Mouse (Mus musculus): ENCODE data around the gene Pi16. TPM values are rescaled to one million over a fixed set of nuclear protein-coding genes. Genes with fewer than 3 reads are reported as not detected.
A peak's percentile ranks its signal among the peaks of the same experiment; 100 is the strongest.

Gene Pi16
- polyA plus RNA-seq, 1 experiment: 24.5 TPM

GRCm38 (mm10) chr17:29273889-29274288, 43.6 kb upstream of the Pi16 start:
- Histone ChIP-seq H3K36me3 (ENCODE audit: control insufficient read depth, insufficient read depth, low read length) (no peaks in the 10 kb centered on the region), H3K27me3 (ENCODE audit: control insufficient read depth, insufficient read depth, low read length) (no peaks in the 10 kb centered on the region), H3K4me3 (ENCODE audit: control insufficient read depth, insufficient read depth, low read length) (no peak overlapping the region), H3K4me1 (replicated peaks; ENCODE audit: control insufficient read depth, insufficient read depth, low read length) (peaks cover 5% of the 10 kb centered on the region), H3K27ac (ENCODE audit: control insufficient read depth, insufficient read depth, low read length) (no peak overlapping the region)
- TF ChIP-seq POLR2A (IDR thresholded peaks at IDR 0.05; ENCODE audit: control insufficient read depth, extremely low read depth, insufficient read depth, low read length, poor library complexity): no peak
- TF ChIP-seq CTCF (IDR thresholded peaks at IDR 0.05; ENCODE audit: borderline replicate concordance, control insufficient read depth, extremely low read depth, insufficient read depth, low read length, poor library complexity): no peak
- WGBS: 93% methylated on average over 11 of the region's 11 CpGs
- DNase-seq: no peak

GRCm38 (mm10) chr17:29280422-29280821, 37.1 kb upstream of the Pi16 start:
- Histone ChIP-seq H3K36me3 (ENCODE audit: control insufficient read depth, insufficient read depth, low read length) (peaks cover 9% of the 10 kb centered on the region), H3K27me3 (ENCODE audit: control insufficient read depth, insufficient read depth, low read length) (no peaks in the 10 kb centered on the region; the same call in 1 of the 2 replicates), H3K4me1 (replicated peaks; ENCODE audit: control insufficient read depth, insufficient read depth, low read length) (peaks cover 7% of the 10 kb centered on the region), H3K4me3 (ENCODE audit: control insufficient read depth, insufficient read depth, low read length) (no peak overlapping the region), H3K27ac (ENCODE audit: control insufficient read depth, insufficient read depth, low read length) (no peak overlapping the region)
- 19% methylated on average over 5 of the region's 5 CpGs for WGBS
- no peak for TF ChIP-seq CTCF (IDR thresholded peaks at IDR 0.05; ENCODE audit: borderline replicate concordance, control insufficient read depth, extremely low read depth, insufficient read depth, low read length, poor library complexity)
- no peak for TF ChIP-seq POLR2A (IDR thresholded peaks at IDR 0.05; ENCODE audit: control insufficient read depth, extremely low read depth, insufficient read depth, low read length, poor library complexity)
- DNase-seq: peak; percentile 86

DNA sequence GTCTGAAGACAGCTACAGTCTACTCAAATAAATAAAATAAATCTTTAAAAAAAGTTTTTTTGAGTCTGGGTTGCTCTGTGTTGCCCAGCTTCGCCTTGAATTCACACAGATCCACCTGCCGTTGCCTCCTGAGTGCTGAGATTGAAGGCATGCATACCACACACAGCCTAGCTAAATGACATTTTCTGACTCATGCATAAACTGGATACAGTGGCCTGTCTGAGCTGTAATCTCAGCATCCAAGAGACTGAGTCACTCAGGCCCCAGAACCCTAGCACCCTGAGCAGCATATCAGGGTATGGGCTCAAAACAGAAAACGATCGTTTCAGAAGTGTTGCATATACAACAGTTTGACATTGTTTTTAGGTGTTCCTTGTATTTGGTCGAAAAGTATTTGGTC, 35.9 kb upstream of the Pi16 start:
- TF ChIP-seq POLR2A (IDR thresholded peaks at IDR 0.05; ENCODE audit: control insufficient read depth, extremely low read depth, insufficient read depth, low read length, poor library complexity): no peak
- TF ChIP-seq CTCF (IDR thresholded peaks at IDR 0.05; ENCODE audit: borderline replicate concordance, control insufficient read depth, extremely low read depth, insufficient read depth, low read length, poor library complexity): no peak
- 97% methylated on average over 5 of the region's 5 CpGs for WGBS
- no peak for DNase-seq
- no peaks in the 10 kb centered on the region; the same call in 1 of the 2 replicates for H3K27me3 ChIP-seq (ENCODE audit: control insufficient read depth, insufficient read depth, low read length)
- no peak overlapping the region for H3K4me3 ChIP-seq (ENCODE audit: control insufficient read depth, insufficient read depth, low read length)
- H3K27ac ChIP-seq (ENCODE audit: control insufficient read depth, insufficient read depth, low read length): no peak overlapping the region
- H3K36me3 ChIP-seq (ENCODE audit: control insufficient read depth, insufficient read depth, low read length): peaks cover 9% of the 10 kb centered on the region
- peaks cover 7% of the 10 kb centered on the region for H3K4me1 ChIP-seq (replicated peaks; ENCODE audit: control insufficient read depth, insufficient read depth, low read length)

DNA sequence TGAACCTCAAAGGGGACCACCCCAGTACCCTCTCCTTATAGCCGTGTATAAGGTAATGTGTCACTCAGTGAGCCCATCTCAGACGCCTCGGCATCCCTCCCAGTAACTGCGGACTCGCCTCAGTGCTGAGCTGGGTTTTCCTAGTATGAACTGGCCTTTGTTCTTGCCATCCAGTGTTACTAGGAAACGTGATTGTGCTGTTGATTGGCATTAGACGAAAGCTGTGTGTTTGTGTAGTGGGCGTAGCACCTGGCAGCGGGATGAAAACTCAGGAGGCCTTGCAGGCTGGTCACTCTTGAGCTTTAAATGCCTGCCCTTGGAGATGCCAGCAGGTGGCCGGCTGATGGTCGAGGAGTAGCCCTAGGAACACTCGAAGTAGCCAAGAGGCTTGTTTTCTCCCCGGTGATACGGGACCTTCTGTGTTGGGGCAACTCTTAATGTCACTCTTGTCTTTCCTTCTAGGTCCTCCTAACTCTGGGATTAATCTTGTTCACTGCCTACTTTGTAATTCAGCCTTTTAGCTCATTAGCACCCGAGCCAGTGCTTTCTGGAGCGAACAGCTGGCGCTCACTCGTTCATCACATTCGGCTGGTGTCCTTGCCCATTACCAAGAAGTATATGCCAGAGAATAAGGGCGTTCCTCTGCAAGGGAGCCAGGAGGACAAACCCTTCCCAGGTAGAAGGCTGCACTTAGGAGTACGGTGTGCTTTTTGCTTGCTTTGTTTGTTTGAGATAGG, 35.1 kb upstream of the Pi16 start:
- no peak overlapping the region for H3K27ac ChIP-seq (ENCODE audit: control insufficient read depth, insufficient read depth, low read length)
- TF ChIP-seq POLR2A (IDR thresholded peaks at IDR 0.05; ENCODE audit: control insufficient read depth, extremely low read depth, insufficient read depth, low read length, poor library complexity): no peak
- TF ChIP-seq CTCF (IDR thresholded peaks at IDR 0.05; ENCODE audit: borderline replicate concordance, control insufficient read depth, extremely low read depth, insufficient read depth, low read length, poor library complexity): no peak
- no peaks in the 10 kb centered on the region; the same call in 1 of the 2 replicates for H3K27me3 ChIP-seq (ENCODE audit: control insufficient read depth, insufficient read depth, low read length)
- H3K4me3 ChIP-seq (ENCODE audit: control insufficient read depth, insufficient read depth, low read length): no peak overlapping the region
- H3K4me1 ChIP-seq (replicated peaks; ENCODE audit: control insufficient read depth, insufficient read depth, low read length): peaks cover 7% of the 10 kb centered on the region
- H3K36me3 ChIP-seq (ENCODE audit: control insufficient read depth, insufficient read depth, low read length): peaks cover 9% of the 10 kb centered on the region
- 97% methylated on average over 21 of the region's 21 CpGs for WGBS
- DNase-seq: no peak

GRCm38 (mm10) chr17:29291793-29292192, 25.7 kb upstream of the Pi16 start:
- no peak overlapping the region for H3K4me3 ChIP-seq (ENCODE audit: control insufficient read depth, insufficient read depth, low read length)
- no peak overlapping the region for H3K27ac ChIP-seq (ENCODE audit: control insufficient read depth, insufficient read depth, low read length)
- TF ChIP-seq POLR2A (IDR thresholded peaks at IDR 0.05; ENCODE audit: control insufficient read depth, extremely low read depth, insufficient read depth, low read length, poor library complexity) (no peak), CTCF (IDR thresholded peaks at IDR 0.05; ENCODE audit: borderline replicate concordance, control insufficient read depth, extremely low read depth, insufficient read depth, low read length, poor library complexity) (no peak)
- no peaks in the 10 kb centered on the region for H3K36me3 ChIP-seq (ENCODE audit: control insufficient read depth, insufficient read depth, low read length)
- WGBS: 89% methylated on average over 7 of the region's 7 CpGs
- no peaks in the 10 kb centered on the region for H3K4me1 ChIP-seq (replicated peaks; ENCODE audit: control insufficient read depth, insufficient read depth, low read length)
- H3K27me3 ChIP-seq (ENCODE audit: control insufficient read depth, insufficient read depth, low read length): no peaks in the 10 kb centered on the region
- DNase-seq: no peak

DNA sequence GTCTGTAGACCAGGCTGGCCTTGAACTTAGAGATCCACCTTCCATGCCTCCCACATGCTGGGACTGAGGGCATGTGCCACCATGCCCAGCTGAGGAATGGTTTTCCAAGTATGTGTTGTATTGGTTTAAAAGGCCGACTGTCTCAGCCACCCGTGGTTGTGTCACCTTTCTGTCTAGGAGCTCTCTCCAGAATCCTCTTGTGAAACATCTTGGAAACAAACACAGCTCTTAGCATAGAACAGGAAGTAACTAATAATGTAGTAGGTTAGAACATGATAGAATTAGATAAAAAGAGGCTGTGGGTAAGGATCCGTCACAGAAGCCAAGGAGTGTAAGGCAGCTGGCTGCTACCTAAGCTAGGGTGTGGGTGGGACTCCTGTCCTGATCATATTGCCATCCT, 24.5 kb upstream of the Pi16 start:
- no peak for DNase-seq
- H3K27ac ChIP-seq (ENCODE audit: control insufficient read depth, insufficient read depth, low read length): no peak overlapping the region
- TF ChIP-seq POLR2A (IDR thresholded peaks at IDR 0.05; ENCODE audit: control insufficient read depth, extremely low read depth, insufficient read depth, low read length, poor library complexity) (no peak), CTCF (IDR thresholded peaks at IDR 0.05; ENCODE audit: borderline replicate concordance, control insufficient read depth, extremely low read depth, insufficient read depth, low read length, poor library complexity) (no peak)
- WGBS: 89% methylated on average over 3 of the region's 3 CpGs
- no peaks in the 10 kb centered on the region for H3K27me3 ChIP-seq (ENCODE audit: control insufficient read depth, insufficient read depth, low read length)
- H3K4me1 ChIP-seq (replicated peaks; ENCODE audit: control insufficient read depth, insufficient read depth, low read length): peaks cover 6% of the 10 kb centered on the region
- no peak overlapping the region for H3K4me3 ChIP-seq (ENCODE audit: control insufficient read depth, insufficient read depth, low read length)
- no peaks in the 10 kb centered on the region for H3K36me3 ChIP-seq (ENCODE audit: control insufficient read depth, insufficient read depth, low read length)
